Mouse (Mus musculus) heart, embryonic 11.5 days (tissue): ENCODE measurements around the gene Nup50. TPM values are rescaled to one million over a fixed set of nuclear protein-coding genes. Genes with fewer than 3 reads are reported as not detected.

Source experiments
- ATAC-seq: fragments of 200-750 bp; cut with Nextera tagmentation; replicated peaks from 2 replicates; pipeline ENCODE4 v1.8.0; 2017; ENCODE audit warnings: moderate library complexity; ENCODE audit not compliant: insufficient number of reproducible peaks, low FRiP score, low TSS enrichment
- H3K27ac ChIP-seq: fragments of 300-500 bp; sonication (generic); 2 replicates; pipeline ENCODE4 v1.5.1; 2014; ENCODE audit warnings: mild to moderate bottlenecking, low read depth, low read length
- H3K27me3 ChIP-seq: fragments of 300-500 bp; sonication (generic); 2 replicates; pipeline ENCODE4 v1.6.1; 2014; ENCODE audit warnings: mild to moderate bottlenecking, low read length, mixed read lengths; ENCODE audit not compliant: control insufficient read depth, insufficient read depth
- H3K36me3 ChIP-seq: fragments of 300-500 bp; sonication (generic); 2 replicates; pipeline ENCODE4 v1.6.1; 2014; ENCODE audit warnings: mild to moderate bottlenecking, low read length, moderate library complexity, mixed read lengths; ENCODE audit not compliant: control insufficient read depth, insufficient read depth
- H3K4me1 ChIP-seq: fragments of 300-500 bp; sonication (generic); 2 replicates; pipeline ENCODE4 v1.6.1; 2014; ENCODE audit warnings: low read length; ENCODE audit not compliant: control insufficient read depth, insufficient read depth
- H3K4me2 ChIP-seq: fragments of 300-500 bp; sonication (generic); 2 replicates; pipeline ENCODE4 v1.6.1; 2014; ENCODE audit warnings: mild to moderate bottlenecking, moderate library complexity
- H3K4me3 ChIP-seq: fragments of 300-500 bp; sonication (generic); 2 replicates; pipeline ENCODE4 v1.5.1; 2014; ENCODE audit warnings: low read depth, low read length
- H3K9ac ChIP-seq: fragments of 300-500 bp; sonication (generic); 2 replicates; pipeline ENCODE4 v1.6.1; 2014; ENCODE audit warnings: mild to moderate bottlenecking, low read depth, low read length, moderate library complexity
- H3K9me3 ChIP-seq: fragments of 300-500 bp; sonication (generic); replicated peaks from 2 replicates; pipeline ENCODE4 v1.6.1; 2016; ENCODE audit warnings: low read length; ENCODE audit not compliant: control insufficient read depth
- WGBS: fragments of 180-500 bp; shearing (Covaris S2); extraction: QIAGEN DNeasy Blood & Tissue Kit; methylation state at CpG from one replicate; pipeline ENCODE4 v1.1.7; 2014; ENCODE audit not compliant: insufficient replicate concordance; 5-methylcytosine and 5-hydroxymethylcytosine counted together
- polyA plus RNA-seq: library from polyadenylated mRNA; unstranded; fragments of >200 nt; fragmentation: Nextera tagmentation; extraction: Ambion mirVana; gene quantifications from 2 replicates; pipeline ENCODE4 v1.2.1, GENCODE M21; 2014

The Nup50 gene
- polyA plus RNA-seq, 1 experiment from 2014 or later: 28.5 TPM

- H3K4me3 ChIP-seq: no peak overlapping the region
- H3K27ac ChIP-seq: no peak overlapping the region
- no peaks in the 10 kb centered on the region for H3K9me3 ChIP-seq
- 31% methylated on average over 7 of the region's 7 CpGs for WGBS
- H3K4me1 ChIP-seq: 0 out of 2 replicates have a peak, but pooled peaks cover 3% of the 10 kb centered on the region
- no peaks in the 10 kb centered on the region for H3K27me3 ChIP-seq
- no peak for ATAC-seq
- H3K36me3 ChIP-seq: no peaks in the 10 kb centered on the region
- no peak overlapping the region for H3K9ac ChIP-seq
- no peak overlapping the region for H3K4me2 ChIP-seq
These were observed 25.1 kb upstream of the Nup50 start for GRCm38 (mm10) chr15:84898077-84898476.

GRCm38 (mm10) chr15:84903843-84904385 lies 19.3 kb upstream of the Nup50 start:
- Histone ChIP-seq H3K27ac (no peak overlapping the region), H3K9ac (no peak overlapping the region), H3K4me1 (no peaks in the 10 kb centered on the region), H3K9me3 (no peaks in the 10 kb centered on the region), H3K4me2 (no peak overlapping the region), H3K36me3 (no peaks in the 10 kb centered on the region), H3K4me3 (no peak overlapping the region), H3K27me3 (no peaks in the 10 kb centered on the region)
- 70% methylated on average over 7 of the region's 7 CpGs for WGBS
- ATAC-seq: no peak

- H3K4me3 ChIP-seq: no peak overlapping the region
- no peak for ATAC-seq
- H3K9ac ChIP-seq: no peak overlapping the region
- H3K9me3 ChIP-seq: no peaks in the 10 kb centered on the region; the same call in 1 of the 2 replicates
- no peak overlapping the region for H3K4me2 ChIP-seq
- no peak overlapping the region for H3K27ac ChIP-seq
- 86% methylated on average over 3 of the region's 3 CpGs for WGBS
- no peaks in the 10 kb centered on the region; the same call in 1 of the 2 replicates for H3K36me3 ChIP-seq
- H3K27me3 ChIP-seq: no peaks in the 10 kb centered on the region
- no peaks in the 10 kb centered on the region for H3K4me1 ChIP-seq
These were observed 10.0 kb upstream of the Nup50 start for GRCm38 (mm10) chr15:84913201-84913600.

GRCm38 (mm10) chr15:84919938-84920337 lies 3.3 kb upstream of the Nup50 start, which contains the start of gene Gm29666:
Gene Gm29666 (minus strand): TSS chr15:84920038.
- Histone ChIP-seq H3K4me1 (peaks cover 12% of the 10 kb centered on the region; the same call in 1 of the 2 replicates), H3K36me3 (no peaks in the 10 kb centered on the region), H3K4me3 (no peak within 1 kb of the TSS), H3K9ac (no peak within 1 kb of the TSS), H3K9me3 (no peaks in the 10 kb centered on the region), H3K27ac (no peak within 1 kb of the TSS), H3K4me2 (no peak within 1 kb of the TSS), H3K27me3 (no peaks in the 10 kb centered on the region)
- WGBS: 89% methylated on average over 3 of the region's 3 CpGs
- no peak for ATAC-seq

GRCm38 (mm10) chr15:84923508-84924181 lies 434 bp downstream of the Nup50 start:
- H3K36me3 ChIP-seq: peaks cover 10% of the 10 kb centered on the region
- peak; percentile 76 for ATAC-seq
- H3K9ac ChIP-seq: peak overlapping the region; percentile 98
- no peaks in the 10 kb centered on the region for H3K9me3 ChIP-seq
- H3K4me2 ChIP-seq: peak overlapping the region; percentile 69
- H3K4me3 ChIP-seq: peak overlapping the region; percentile 95
- H3K27me3 ChIP-seq: no peaks in the 10 kb centered on the region
- under 1% methylated on average over 63 of the region's 68 CpGs for WGBS
- peak overlapping the region; percentile 97 for H3K27ac ChIP-seq
- peaks cover 17% of the 10 kb centered on the region for H3K4me1 ChIP-seq

- 11% methylated on average over 9 of the region's 9 CpGs for WGBS
- Histone ChIP-seq H3K27ac (no peak overlapping the region), H3K9ac (0 out of 2 replicates have a peak overlapping the region, but pooled peaks have one; percentile 12), H3K4me3 (peak overlapping the region; percentile 95), H3K36me3 (peaks cover 20% of the 10 kb centered on the region), H3K27me3 (no peaks in the 10 kb centered on the region), H3K4me1 (peaks cover 17% of the 10 kb centered on the region), H3K4me2 (peak overlapping the region; percentile 69), H3K9me3 (no peaks in the 10 kb centered on the region)
- ATAC-seq: no peak
These were observed 1.6 kb downstream of the Nup50 start for GRCm38 (mm10) chr15:84924781-84925315.

- 71% methylated on average over 1 of the region's 1 CpGs for WGBS
- no peak for ATAC-seq
- Histone ChIP-seq H3K27me3 (no peaks in the 10 kb centered on the region), H3K27ac (no peak overlapping the region), H3K4me1 (peaks cover 17% of the 10 kb centered on the region), H3K4me2 (peak overlapping the region; percentile 69), H3K36me3 (peaks cover 26% of the 10 kb centered on the region), H3K4me3 (peak overlapping the region; percentile 10; the same call in 1 of the 2 replicates), H3K9ac (no peak overlapping the region), H3K9me3 (no peaks in the 10 kb centered on the region)
These were observed 2.3 kb downstream of the Nup50 start for GRCm38 (mm10) chr15:84925495-84926018.

- Histone ChIP-seq H3K9ac (no peak overlapping the region), H3K9me3 (no peaks in the 10 kb centered on the region), H3K27me3 (no peaks in the 10 kb centered on the region), H3K36me3 (peaks cover 69% of the 10 kb centered on the region), H3K4me1 (no peaks in the 10 kb centered on the region), H3K4me2 (no peak overlapping the region), H3K27ac (no peak overlapping the region), H3K4me3 (no peak overlapping the region)
- 62% methylated on average over 5 of the region's 5 CpGs for WGBS
- ATAC-seq: no peak
These were observed 9.1 kb downstream of the Nup50 start for GRCm38 (mm10) chr15:84932351-84932750.
